Mouse (Mus musculus) lung, embryonic 15.5 days (tissue): ENCODE results near the gene Gramd4. TPM values are rescaled to one million over a fixed set of nuclear protein-coding genes. Genes with fewer than 3 reads are reported as not detected.

Source experiments
- ATAC-seq: fragments of 200-750 bp; cut with Nextera tagmentation; 2 replicates; pipeline ENCODE4 v1.8.0; 2017; ENCODE audit warnings: moderate number of reproducible peaks, borderline replicate concordance; ENCODE audit not compliant: low FRiP score, low TSS enrichment; ENCODE audit errors: extremely low read depth
- H3K27ac ChIP-seq: fragments of 300-500 bp; sonication (generic); 2 replicates; pipeline ENCODE4 v1.5.1; 2015; ENCODE audit warnings: moderate library complexity, mild to moderate bottlenecking, inconsistent platforms
- H3K27me3 ChIP-seq: fragments of 300-500 bp; sonication (generic); 2 replicates; pipeline ENCODE4 v1.6.1; 2015; ENCODE audit warnings: inconsistent platforms
- H3K36me3 ChIP-seq: fragments of 300-500 bp; sonication (generic); 2 replicates; pipeline ENCODE4 v1.6.1; 2015; ENCODE audit warnings: inconsistent platforms
- H3K4me1 ChIP-seq: fragments of 300-500 bp; sonication (generic); 2 replicates; pipeline ENCODE4 v1.6.1; 2015; ENCODE audit warnings: inconsistent platforms
- H3K4me2 ChIP-seq: fragments of 300-500 bp; sonication (generic); 2 replicates; pipeline ENCODE4 v1.6.1; 2015; ENCODE audit warnings: inconsistent platforms, mild to moderate bottlenecking, moderate library complexity
- H3K4me3 ChIP-seq: fragments of 300-500 bp; sonication (generic); 2 replicates; pipeline ENCODE4 v1.5.1; 2015; ENCODE audit warnings: mild to moderate bottlenecking, inconsistent platforms
- H3K9ac ChIP-seq: fragments of 300-500 bp; sonication (generic); 2 replicates; pipeline ENCODE4 v1.6.1; 2015; ENCODE audit warnings: inconsistent platforms
- H3K9me3 ChIP-seq: fragments of 300-500 bp; sonication (generic); 2 replicates; pipeline ENCODE4 v1.6.1; 2016; ENCODE audit warnings: inconsistent platforms
- WGBS: fragments of 180-500 bp; shearing (Covaris S2); methylation state at CpG from one replicate; pipeline ENCODE4 v1.1.7; 2015; 5-methylcytosine and 5-hydroxymethylcytosine counted together
- polyA plus RNA-seq: library from polyadenylated mRNA; unstranded; fragments of >200 nt; fragmentation: Nextera tagmentation; extraction: Ambion mirVana; gene quantifications from 2 replicates; pipeline ENCODE4 v1.2.1, GENCODE M21; 2015

The Gramd4 gene
- 12.9 and 14.6 TPM in 2 replicates for polyA plus RNA-seq

- no peaks in the 10 kb centered on the region for H3K9me3 ChIP-seq
- H3K27ac ChIP-seq: peak within 1 kb of the TSS; percentile 75
- peak within 1 kb of the TSS; percentile 86 for H3K9ac ChIP-seq
- no peaks in the 10 kb centered on the region for H3K27me3 ChIP-seq
- H3K36me3 ChIP-seq: no peaks in the 10 kb centered on the region
- 25% methylated on average over 6 of the region's 6 CpGs for WGBS
- peak within 1 kb of the TSS; percentile 79 for H3K4me2 ChIP-seq
- ATAC-seq: no peak
- peak within 1 kb of the TSS; percentile 90 for H3K4me3 ChIP-seq
- peaks cover 47% of the 10 kb centered on the region for H3K4me1 ChIP-seq
Observed at GRCm38 (mm10) chr15:86057413-86057812, at the start of gene Gramd4. TSS of gene Gramd4 (plus strand) at chr15:86057695.

- no peak for ATAC-seq
- WGBS: 42% methylated on average over 2 of the region's 2 CpGs
- Histone ChIP-seq H3K9ac (no peak overlapping the region), H3K9me3 (no peaks in the 10 kb centered on the region), H3K27ac (no peak overlapping the region), H3K4me1 (peaks cover 26% of the 10 kb centered on the region), H3K27me3 (no peaks in the 10 kb centered on the region), H3K4me3 (no peak overlapping the region), H3K4me2 (no peak overlapping the region), H3K36me3 (no peaks in the 10 kb centered on the region)
Observed at GRCm38 (mm10) chr15:86013130-86013529, 44.4 kb upstream of the Gramd4 start.

- H3K27me3 ChIP-seq: no peaks in the 10 kb centered on the region
- no peak overlapping the region for H3K9ac ChIP-seq
- no peak overlapping the region for H3K27ac ChIP-seq
- no peak for ATAC-seq
- H3K9me3 ChIP-seq: no peaks in the 10 kb centered on the region
- H3K4me2 ChIP-seq: no peak overlapping the region
- H3K36me3 ChIP-seq: no peaks in the 10 kb centered on the region
- H3K4me3 ChIP-seq: no peak overlapping the region
- 48% methylated on average over 10 of the region's 10 CpGs for WGBS
- H3K4me1 ChIP-seq: peaks cover 25% of the 10 kb centered on the region
Observed at GRCm38 (mm10) chr15:86013656-86014055, 43.8 kb upstream of the Gramd4 start.

- Histone ChIP-seq H3K4me1 (peaks cover 29% of the 10 kb centered on the region), H3K36me3 (no peaks in the 10 kb centered on the region), H3K4me2 (no peak overlapping the region), H3K27me3 (no peaks in the 10 kb centered on the region), H3K9ac (no peak overlapping the region), H3K4me3 (no peak overlapping the region), H3K9me3 (no peaks in the 10 kb centered on the region), H3K27ac (no peak overlapping the region)
- ATAC-seq: no peak
- 45% methylated on average over 7 of the region's 7 CpGs for WGBS
Observed at GRCm38 (mm10) chr15:86015026-86015425, 42.5 kb upstream of the Gramd4 start.

GRCm38 (mm10) chr15:86015860-86016541 is 41.5 kb upstream of the Gramd4 start:
- H3K9me3 ChIP-seq: no peaks in the 10 kb centered on the region
- no peak overlapping the region for H3K27ac ChIP-seq
- no peak overlapping the region for H3K4me3 ChIP-seq
- no peak overlapping the region for H3K4me2 ChIP-seq
- ATAC-seq: no peak
- no peaks in the 10 kb centered on the region for H3K36me3 ChIP-seq
- peaks cover 39% of the 10 kb centered on the region for H3K4me1 ChIP-seq
- no peaks in the 10 kb centered on the region for H3K27me3 ChIP-seq
- 51% methylated on average over 13 of the region's 13 CpGs for WGBS
- no peak overlapping the region for H3K9ac ChIP-seq

GRCm38 (mm10) chr15:86017336-86017735 is 40.2 kb upstream of the Gramd4 start:
- no peak overlapping the region for H3K9ac ChIP-seq
- no peaks in the 10 kb centered on the region for H3K27me3 ChIP-seq
- no peak overlapping the region for H3K4me3 ChIP-seq
- no peaks in the 10 kb centered on the region for H3K9me3 ChIP-seq
- no peaks in the 10 kb centered on the region for H3K36me3 ChIP-seq
- no peak for ATAC-seq
- H3K27ac ChIP-seq: no peak overlapping the region
- 87% methylated on average over 6 of the region's 6 CpGs for WGBS
- peaks cover 50% of the 10 kb centered on the region for H3K4me1 ChIP-seq
- H3K4me2 ChIP-seq: no peak overlapping the region

- H3K4me3 ChIP-seq: no peak overlapping the region
- H3K9me3 ChIP-seq: no peaks in the 10 kb centered on the region
- H3K27me3 ChIP-seq: no peaks in the 10 kb centered on the region
- no peak overlapping the region for H3K4me2 ChIP-seq
- H3K4me1 ChIP-seq: peaks cover 57% of the 10 kb centered on the region
- no peak for ATAC-seq
- H3K27ac ChIP-seq: no peak overlapping the region
- WGBS: 96% methylated on average over 5 of the region's 5 CpGs
- no peaks in the 10 kb centered on the region for H3K36me3 ChIP-seq
- no peak overlapping the region for H3K9ac ChIP-seq
Observed at GRCm38 (mm10) chr15:86018753-86019512, 38.6 kb upstream of the Gramd4 start.

GRCm38 (mm10) chr15:86020008-86020407 is 37.5 kb upstream of the Gramd4 start:
- Histone ChIP-seq H3K4me2 (no peak overlapping the region), H3K36me3 (no peaks in the 10 kb centered on the region), H3K4me3 (no peak overlapping the region), H3K27me3 (no peaks in the 10 kb centered on the region), H3K4me1 (peaks cover 66% of the 10 kb centered on the region), H3K27ac (peak overlapping the region; percentile 67; the same call in 1 of the 2 replicates), H3K9ac (no peak overlapping the region), H3K9me3 (no peaks in the 10 kb centered on the region)
- no peak for ATAC-seq
- WGBS: 68% methylated on average over 8 of the region's 8 CpGs

- 12% methylated on average over 9 of the region's 9 CpGs for WGBS
- no peak overlapping the region for H3K9ac ChIP-seq
- H3K36me3 ChIP-seq: no peaks in the 10 kb centered on the region
- no peaks in the 10 kb centered on the region for H3K9me3 ChIP-seq
- peak overlapping the region; percentile 34; the same call in 1 of the 2 replicates for H3K4me2 ChIP-seq
- peaks cover 62% of the 10 kb centered on the region for H3K4me1 ChIP-seq
- H3K4me3 ChIP-seq: no peak overlapping the region
- no peaks in the 10 kb centered on the region for H3K27me3 ChIP-seq
- H3K27ac ChIP-seq: peak overlapping the region; percentile 67
- no peak; the same call in 1 of the 2 replicates for ATAC-seq
Observed at GRCm38 (mm10) chr15:86021301-86021700, 36.2 kb upstream of the Gramd4 start.

GRCm38 (mm10) chr15:86021971-86022370 is 35.5 kb upstream of the Gramd4 start:
- H3K4me2 ChIP-seq: no peak overlapping the region; the same call in 1 of the 2 replicates
- no peak overlapping the region for H3K9ac ChIP-seq
- H3K9me3 ChIP-seq: no peaks in the 10 kb centered on the region
- H3K36me3 ChIP-seq: no peaks in the 10 kb centered on the region
- 50% methylated on average over 9 of the region's 9 CpGs for WGBS
- H3K27ac ChIP-seq: 0 out of 2 replicates have a peak overlapping the region, but pooled peaks have one; percentile 10
- peaks cover 55% of the 10 kb centered on the region for H3K4me1 ChIP-seq
- no peak for ATAC-seq
- no peaks in the 10 kb centered on the region for H3K27me3 ChIP-seq
- no peak overlapping the region for H3K4me3 ChIP-seq

- peaks cover 19% of the 10 kb centered on the region; the same call in 1 of the 2 replicates for H3K36me3 ChIP-seq
- no peak for ATAC-seq
- H3K4me1 ChIP-seq: peaks cover 32% of the 10 kb centered on the region
- H3K9ac ChIP-seq: no peak overlapping the region
- 0 out of 2 replicates have a peak overlapping the region, but pooled peaks have one; percentile 4 for H3K27ac ChIP-seq
- no peaks in the 10 kb centered on the region for H3K9me3 ChIP-seq
- H3K27me3 ChIP-seq: peaks cover 21% of the 10 kb centered on the region
- 42% methylated on average over 8 of the region's 8 CpGs for WGBS
- peak overlapping the region; percentile 59 for H3K4me2 ChIP-seq
- 0 out of 2 replicates have a peak overlapping the region, but pooled peaks have one; percentile 22 for H3K4me3 ChIP-seq
Observed at GRCm38 (mm10) chr15:86027871-86028270, 29.6 kb upstream of the Gramd4 start.

- no peak for ATAC-seq
- H3K4me1 ChIP-seq: peaks cover 32% of the 10 kb centered on the region
Observed at GRCm38 (mm10) chr15:86029981-86030380, 27.5 kb upstream of the Gramd4 start.

More at GRCm38 (mm10) chr15:86029981-86030380, 27.5 kb upstream of the Gramd4 start:
- Histone ChIP-seq H3K4me3 (peak overlapping the region; percentile 22), H3K9ac (peak overlapping the region; percentile 2; the same call in 1 of the 2 replicates), H3K4me2 (peak overlapping the region; percentile 59), H3K9me3 (no peaks in the 10 kb centered on the region), H3K27ac (no peak overlapping the region), H3K36me3 (peaks cover 19% of the 10 kb centered on the region; the same call in 1 of the 2 replicates), H3K27me3 (peaks cover 42% of the 10 kb centered on the region)
- WGBS: 63% methylated on average over 14 of the region's 14 CpGs
